Mouse (Mus musculus): Measurements from ENCODE around the gene Snd1. TPM values are rescaled to one million over a fixed set of nuclear protein-coding genes. Genes with fewer than 3 reads are reported as not detected.

Snd1 gene
- total and polyA plus RNA-seq, 3 experiments, result 83.7 to 377 (median 210) TPM

- no peak overlapping the region for H3K4me3 ChIP-seq (replicated peaks in 1 of 3; ENCODE audit: low read depth in 2 of 3, low read length in 2 of 3, poor library complexity in 1 of 3)
- H3K4me1 ChIP-seq (ENCODE audit: control insufficient read depth in 1 of 2, insufficient read depth in 2 of 2), result peaks cover 0 to 25% of the 10 kb centered on the region in 2 experiments; a peak in 2 of 4 replicates
- no peak overlapping the region for H3K9ac ChIP-seq (ENCODE audit: insufficient read depth, low read depth)
- TF ChIP-seq NRF1 (IDR thresholded peaks at IDR 0.05; ENCODE audit: low read depth, low read length) (no peak), MXI1 (IDR thresholded peaks at IDR 0.05; ENCODE audit: low read depth, low read length) (no peak), ZC3H11A (IDR thresholded peaks at IDR 0.05; ENCODE audit: low read depth, low read length) (no peak), ZMIZ1 (IDR thresholded peaks at IDR 0.05; ENCODE audit: low read depth, low read length) (no peak), CHD2 (IDR thresholded peaks at IDR 0.05; ENCODE audit: low read length) (no peak)
- peaks cover 18 to 87% of the 10 kb centered on the region in 2 experiments for H3K36me3 ChIP-seq (replicated peaks in 1 of 2; ENCODE audit: control insufficient read depth in 1 of 2, insufficient read depth in 1 of 2, low read length in 1 of 2)
- in situ Hi-C loops (cut with MboI; ENCODE audit: low pct_ligation_motif_present, low pct_unique_long_range_greater_than_20kb, low sequenced_read_pairs), result no loop called here
- no peaks in the 10 kb centered on the region for H3K79me2 ChIP-seq (replicated peaks; ENCODE audit: control insufficient read depth, extremely low read depth, insufficient read depth, poor library complexity, severe bottlenecking)
- no peak overlapping the region for H3K4me2 ChIP-seq (ENCODE audit: insufficient read depth, low read depth, poor library complexity, severe bottlenecking)
- H3K27me3 ChIP-seq (replicated peaks), result no peaks in the 10 kb centered on the region
- H3K9me3 ChIP-seq (replicated peaks; ENCODE audit: low read length), result no peaks in the 10 kb centered on the region
- dilution Hi-C loops (cut with MboI; ENCODE audit: extremely low pct_ligation_motif_present, extremely low pct_unique_long_range_greater_than_20kb, low sequenced_read_pairs), result no loop called here
- H3K27ac ChIP-seq (ENCODE audit: insufficient read depth, low read depth), result no peak overlapping the region
- no peak for DNase-seq (ENCODE audit: extremely low read depth)
Measured at GRCm38 (mm10) chr6:28852342-28852741, 377.4 kb downstream of the Snd1 start.

GRCm38 (mm10) chr6:28853164-28853563, 378.2 kb downstream of the Snd1 start:
- Histone ChIP-seq H3K4me3 (replicated peaks in 1 of 3; ENCODE audit: low read depth in 2 of 3, low read length in 2 of 3, poor library complexity in 1 of 3) (no peak overlapping the region), H3K27me3 (replicated peaks) (no peaks in the 10 kb centered on the region), H3K9me3 (replicated peaks; ENCODE audit: low read length) (no peaks in the 10 kb centered on the region), H3K9ac (ENCODE audit: insufficient read depth, low read depth) (no peak overlapping the region), H3K4me2 (ENCODE audit: insufficient read depth, low read depth, poor library complexity, severe bottlenecking) (no peak overlapping the region), H3K4me1 (ENCODE audit: control insufficient read depth in 1 of 2, insufficient read depth in 2 of 2) (peaks cover 0 to 28% of the 10 kb centered on the region in 2 experiments; a peak in 2 of 4 replicates), H3K79me2 (replicated peaks; ENCODE audit: control insufficient read depth, extremely low read depth, insufficient read depth, poor library complexity, severe bottlenecking) (no peaks in the 10 kb centered on the region), H3K36me3 (replicated peaks in 1 of 2; ENCODE audit: control insufficient read depth in 1 of 2, insufficient read depth in 1 of 2, low read length in 1 of 2) (peaks cover 19 to 83% of the 10 kb centered on the region in 2 experiments), H3K27ac (ENCODE audit: insufficient read depth, low read depth) (no peak overlapping the region)
- dilution Hi-C loops (cut with MboI; ENCODE audit: extremely low pct_ligation_motif_present, extremely low pct_unique_long_range_greater_than_20kb, low sequenced_read_pairs), result no loop called here
- no peak for TF ChIP-seq MAX (IDR thresholded peaks at IDR 0.05; ENCODE audit: low read length)
- TF ChIP-seq ETS1 (conservative IDR thresholded peaks at IDR 0.05; ENCODE audit: low read depth, low read length), result no peak
- TF ChIP-seq EP300 (IDR thresholded peaks at IDR 0.05; ENCODE audit: low read length), result no peak
- TF ChIP-seq POLR2A (IDR thresholded peaks at IDR 0.05; ENCODE audit: low read depth, low read length), result no peak
- TF ChIP-seq TCF12 (IDR thresholded peaks at IDR 0.05; ENCODE audit: low read depth, low read length), result no peak
- TF ChIP-seq POLR2AphosphoS2 (IDR thresholded peaks at IDR 0.05; ENCODE audit: low read depth, low read length), result no peak
- TF ChIP-seq USF2 (conservative IDR thresholded peaks at IDR 0.05; ENCODE audit: low read depth, low read length), result no peak
- no peak for TF ChIP-seq BHLHE40 (IDR thresholded peaks at IDR 0.05; ENCODE audit: low read depth, low read length)
- TF ChIP-seq SMC3 (IDR thresholded peaks at IDR 0.05; ENCODE audit: low read depth, low read length), result no peak
- no peak for TF ChIP-seq E2F4 (IDR thresholded peaks at IDR 0.05; ENCODE audit: insufficient replicate concordance, low read depth, low read length)
- no peak for TF ChIP-seq GABPA (IDR thresholded peaks at IDR 0.05; ENCODE audit: insufficient replicate concordance, low read depth, low read length)
- no peak for TF ChIP-seq CTCF (conservative IDR thresholded peaks at IDR 0.05 in 1 of 2, IDR thresholded peaks at IDR 0.05 in 1 of 2; ENCODE audit: low read depth in 2 of 2, low read length in 2 of 2)
- no peak for DNase-seq (ENCODE audit: extremely low read depth)
- in situ Hi-C loops (cut with MboI; ENCODE audit: low pct_ligation_motif_present, low pct_unique_long_range_greater_than_20kb, low sequenced_read_pairs), result no loop called here
